Mouse (Mus musculus): Measurements from ENCODE around the gene Dll1. TPM values are rescaled to one million over a fixed set of nuclear protein-coding genes. Genes with fewer than 3 reads are reported as not detected.

The Dll1 gene
- polyA plus RNA-seq, 1 experiment from 2014 or later = 13.5 TPM

- no peak overlapping the region for H3K9ac ChIP-seq (replicated peaks; ENCODE audit: low read depth, low read length)
- H3K36me3 ChIP-seq (ENCODE audit: control insufficient read depth, insufficient read depth, low read length) = no peaks in the 10 kb centered on the region
- H3K4me2 ChIP-seq (replicated peaks; ENCODE audit: low read depth, low read length) = no peak overlapping the region
- WGBS = 62% methylated on average over 3 of the region's 3 CpGs
- H3K4me1 ChIP-seq (ENCODE audit: control insufficient read depth, insufficient read depth, low read length) = no peaks in the 10 kb centered on the region
- H3K9me3 ChIP-seq (ENCODE audit: control insufficient read depth, low read depth, low read length) = no peaks in the 10 kb centered on the region
- no peak for ATAC-seq (ENCODE audit: insufficient number of reproducible peaks, insufficient read depth, low FRiP score, low read depth)
- no peaks in the 10 kb centered on the region for H3K27me3 ChIP-seq (ENCODE audit: control insufficient read depth, insufficient read depth, low read length)
- no peak overlapping the region for H3K27ac ChIP-seq (ENCODE audit: low read length)
- H3K4me3 ChIP-seq (ENCODE audit: low read depth, low read length) = no peak overlapping the region
Observed at GRCm38 (mm10) chr17:15357071-15357470, 19.6 kb downstream of the Dll1 start.

- no peak overlapping the region for H3K27ac ChIP-seq (ENCODE audit: low read length)
- WGBS = 78% methylated on average over 5 of the region's 5 CpGs
Observed at GRCm38 (mm10) chr17:15356526-15356925, 20.1 kb downstream of the Dll1 start.

GRCm38 (mm10) chr17:15355072-15355471, 21.6 kb downstream of the Dll1 start:
- no peaks in the 10 kb centered on the region for H3K36me3 ChIP-seq (ENCODE audit: control insufficient read depth, insufficient read depth, low read length)
- H3K27ac ChIP-seq (ENCODE audit: low read length) = no peak overlapping the region
- no peaks in the 10 kb centered on the region for H3K27me3 ChIP-seq (ENCODE audit: control insufficient read depth, insufficient read depth, low read length)
- H3K9me3 ChIP-seq (ENCODE audit: control insufficient read depth, low read depth, low read length) = no peaks in the 10 kb centered on the region
- H3K4me2 ChIP-seq (replicated peaks; ENCODE audit: low read depth, low read length) = no peak overlapping the region
- no peaks in the 10 kb centered on the region for H3K4me1 ChIP-seq (ENCODE audit: control insufficient read depth, insufficient read depth, low read length)
- H3K9ac ChIP-seq (replicated peaks; ENCODE audit: low read depth, low read length) = no peak overlapping the region
- 88% methylated on average over 3 of the region's 3 CpGs for WGBS
- H3K4me3 ChIP-seq (ENCODE audit: low read depth, low read length) = no peak overlapping the region
- no peak for ATAC-seq (ENCODE audit: insufficient number of reproducible peaks, insufficient read depth, low FRiP score, low read depth)

More at GRCm38 (mm10) chr17:15356526-15356925, 20.1 kb downstream of the Dll1 start:
- no peaks in the 10 kb centered on the region for H3K4me1 ChIP-seq (ENCODE audit: control insufficient read depth, insufficient read depth, low read length)
- H3K27me3 ChIP-seq (ENCODE audit: control insufficient read depth, insufficient read depth, low read length) = no peaks in the 10 kb centered on the region
- H3K36me3 ChIP-seq (ENCODE audit: control insufficient read depth, insufficient read depth, low read length) = no peaks in the 10 kb centered on the region
- no peak for ATAC-seq (ENCODE audit: insufficient number of reproducible peaks, insufficient read depth, low FRiP score, low read depth)
- H3K9me3 ChIP-seq (ENCODE audit: control insufficient read depth, low read depth, low read length) = no peaks in the 10 kb centered on the region
- H3K4me3 ChIP-seq (ENCODE audit: low read depth, low read length) = no peak overlapping the region
- no peak overlapping the region for H3K9ac ChIP-seq (replicated peaks; ENCODE audit: low read depth, low read length)
- no peak overlapping the region for H3K4me2 ChIP-seq (replicated peaks; ENCODE audit: low read depth, low read length)

GRCm38 (mm10) chr17:15354006-15354405, 22.7 kb downstream of the Dll1 start:
- H3K4me2 ChIP-seq (replicated peaks; ENCODE audit: low read depth, low read length) = no peak overlapping the region
- no peak for ATAC-seq (ENCODE audit: insufficient number of reproducible peaks, insufficient read depth, low FRiP score, low read depth)
- H3K4me3 ChIP-seq (ENCODE audit: low read depth, low read length) = no peak overlapping the region
- WGBS = 75% methylated on average over 2 of the region's 2 CpGs
- H3K27me3 ChIP-seq (ENCODE audit: control insufficient read depth, insufficient read depth, low read length) = no peaks in the 10 kb centered on the region
- no peak overlapping the region for H3K27ac ChIP-seq (ENCODE audit: low read length)
- H3K36me3 ChIP-seq (ENCODE audit: control insufficient read depth, insufficient read depth, low read length) = no peaks in the 10 kb centered on the region
- H3K9ac ChIP-seq (replicated peaks; ENCODE audit: low read depth, low read length) = no peak overlapping the region
- no peaks in the 10 kb centered on the region for H3K4me1 ChIP-seq (ENCODE audit: control insufficient read depth, insufficient read depth, low read length)
- H3K9me3 ChIP-seq (ENCODE audit: control insufficient read depth, low read depth, low read length) = no peaks in the 10 kb centered on the region

- no peaks in the 10 kb centered on the region for H3K9me3 ChIP-seq (ENCODE audit: control insufficient read depth, low read depth, low read length)
- H3K36me3 ChIP-seq (ENCODE audit: control insufficient read depth, insufficient read depth, low read length) = no peaks in the 10 kb centered on the region
- H3K9ac ChIP-seq (replicated peaks; ENCODE audit: low read depth, low read length) = no peak overlapping the region
- no peak overlapping the region for H3K4me2 ChIP-seq (replicated peaks; ENCODE audit: low read depth, low read length)
- 61% methylated on average over 10 of the region's 10 CpGs for WGBS
- no peaks in the 10 kb centered on the region for H3K4me1 ChIP-seq (ENCODE audit: control insufficient read depth, insufficient read depth, low read length)
- H3K27ac ChIP-seq (ENCODE audit: low read length) = no peak overlapping the region
- no peaks in the 10 kb centered on the region for H3K27me3 ChIP-seq (ENCODE audit: control insufficient read depth, insufficient read depth, low read length)
- no peak overlapping the region for H3K4me3 ChIP-seq (ENCODE audit: low read depth, low read length)
- ATAC-seq (ENCODE audit: insufficient number of reproducible peaks, insufficient read depth, low FRiP score, low read depth) = no peak
Observed at GRCm38 (mm10) chr17:15352869-15353610, 23.6 kb downstream of the Dll1 start.

GRCm38 (mm10) chr17:15350152-15350551, 26.5 kb downstream of the Dll1 start:
- H3K27me3 ChIP-seq (ENCODE audit: control insufficient read depth, insufficient read depth, low read length) = no peaks in the 10 kb centered on the region
- WGBS = 73% methylated on average over 2 of the region's 2 CpGs
- no peak overlapping the region for H3K4me2 ChIP-seq (replicated peaks; ENCODE audit: low read depth, low read length)
- no peak overlapping the region for H3K4me3 ChIP-seq (ENCODE audit: low read depth, low read length)
- H3K4me1 ChIP-seq (ENCODE audit: control insufficient read depth, insufficient read depth, low read length) = no peaks in the 10 kb centered on the region
- H3K36me3 ChIP-seq (ENCODE audit: control insufficient read depth, insufficient read depth, low read length) = no peaks in the 10 kb centered on the region
- H3K27ac ChIP-seq (ENCODE audit: low read length) = no peak overlapping the region
- no peak overlapping the region for H3K9ac ChIP-seq (replicated peaks; ENCODE audit: low read depth, low read length)
- ATAC-seq (ENCODE audit: insufficient number of reproducible peaks, insufficient read depth, low FRiP score, low read depth) = no peak
- H3K9me3 ChIP-seq (ENCODE audit: control insufficient read depth, low read depth, low read length) = no peaks in the 10 kb centered on the region

- Histone ChIP-seq H3K4me3 (ENCODE audit: low read depth, low read length) (no peak overlapping the region), H3K27ac (ENCODE audit: low read length) (no peak overlapping the region), H3K9ac (replicated peaks; ENCODE audit: low read depth, low read length) (no peak overlapping the region), H3K4me1 (ENCODE audit: control insufficient read depth, insufficient read depth, low read length) (0 out of 2 replicates have a peak, but pooled peaks cover 7% of the 10 kb centered on the region), H3K4me2 (replicated peaks; ENCODE audit: low read depth, low read length) (no peak overlapping the region), H3K27me3 (ENCODE audit: control insufficient read depth, insufficient read depth, low read length) (no peaks in the 10 kb centered on the region), H3K9me3 (ENCODE audit: control insufficient read depth, low read depth, low read length) (no peaks in the 10 kb centered on the region), H3K36me3 (ENCODE audit: control insufficient read depth, insufficient read depth, low read length) (no peaks in the 10 kb centered on the region)
- 0 out of 2 replicates have a peak, but pooled peaks have one; percentile 37 for ATAC-seq (ENCODE audit: insufficient number of reproducible peaks, insufficient read depth, low FRiP score, low read depth)
- WGBS = 28% methylated on average over 14 of the region's 14 CpGs
Observed at GRCm38 (mm10) chr17:15343071-15343822, 33.4 kb downstream of the Dll1 start.

- no peak overlapping the region for H3K27ac ChIP-seq (ENCODE audit: low read length)
- ATAC-seq (ENCODE audit: insufficient number of reproducible peaks, insufficient read depth, low FRiP score, low read depth) = no peak
- H3K4me2 ChIP-seq (replicated peaks; ENCODE audit: low read depth, low read length) = no peak overlapping the region
- H3K27me3 ChIP-seq (ENCODE audit: control insufficient read depth, insufficient read depth, low read length) = no peaks in the 10 kb centered on the region
- no peaks in the 10 kb centered on the region for H3K9me3 ChIP-seq (ENCODE audit: control insufficient read depth, low read depth, low read length)
- H3K9ac ChIP-seq (replicated peaks; ENCODE audit: low read depth, low read length) = no peak overlapping the region
- no peak overlapping the region for H3K4me3 ChIP-seq (ENCODE audit: low read depth, low read length)
- H3K4me1 ChIP-seq (ENCODE audit: control insufficient read depth, insufficient read depth, low read length) = 0 out of 2 replicates have a peak, but pooled peaks cover 3% of the 10 kb centered on the region
- no peaks in the 10 kb centered on the region for H3K36me3 ChIP-seq (ENCODE audit: control insufficient read depth, insufficient read depth, low read length)
- 93% methylated on average over 1 of the region's 1 CpGs for WGBS
Observed at GRCm38 (mm10) chr17:15337906-15338305, 38.8 kb downstream of the Dll1 start.

Data from stomach, embryonic 14.5 days (tissue).